Mouse (Mus musculus): Measurements from ENCODE around the gene Gm10985. TPM values are rescaled to one million over a fixed set of nuclear protein-coding genes. Genes with fewer than 3 reads are reported as not detected.
A peak's percentile ranks its signal among the peaks of the same experiment; 100 is the strongest.

Gm10985 gene
- total RNA-seq (2021), result not detected
- long read RNA-seq, experiment 1, result 0 reads
- long read RNA-seq, experiment 2, result 0 reads

- DNase-seq (ENCODE audit: low spot score in 2 of 2), result no peak
Observed at GRCm38 (mm10) chr3:53844786-53845185, at the start of gene Gm10985. TSS of gene Gm10985 (plus strand) at chr3:53845086.

GRCm38 (mm10) chr3:53796933-53797332 lies 48.0 kb upstream of the Gm10985 start:
- DNase-seq (ENCODE audit: low spot score in 2 of 2), result no peak

- DNase-seq (ENCODE audit: low spot score in 2 of 2), result no peak
Observed at GRCm38 (mm10) chr3:53799671-53800070, 45.2 kb upstream of the Gm10985 start.

- no peak for DNase-seq (ENCODE audit: low spot score in 2 of 2)
Observed at GRCm38 (mm10) chr3:53813421-53813977, 31.4 kb upstream of the Gm10985 start.

GRCm38 (mm10) chr3:53834238-53834637 lies 10.6 kb upstream of the Gm10985 start:
- no peak for DNase-seq (ENCODE audit: low spot score in 2 of 2)

- DNase-seq (ENCODE audit: low spot score in 2 of 2), result no peak
Observed at GRCm38 (mm10) chr3:53846206-53846928, 1.5 kb downstream of the Gm10985 start.

GRCm38 (mm10) chr3:53847726-53848125 lies 2.8 kb downstream of the Gm10985 start:
- no peak for DNase-seq (ENCODE audit: low spot score in 2 of 2)

GRCm38 (mm10) chr3:53848262-53848661 lies 3.4 kb downstream of the Gm10985 start:
- DNase-seq (ENCODE audit: low spot score in 2 of 2), result no peak

GRCm38 (mm10) chr3:53854261-53854660 lies 9.4 kb downstream of the Gm10985 start:
- DNase-seq (ENCODE audit: low spot score in 2 of 2), result no peak

GRCm38 (mm10) chr3:53854831-53855230 lies 9.9 kb downstream of the Gm10985 start:
- DNase-seq (ENCODE audit: low spot score in 2 of 2), result no peak

- peak; percentile 55 to 84 for DNase-seq (ENCODE audit: low spot score in 2 of 2)
Observed at GRCm38 (mm10) chr3:53863383-53864220, 18.7 kb downstream of the Gm10985 start, which contains the start of gene Ufm1. TSS of gene Ufm1 (minus strand) at chr3:53863830.

GRCm38 (mm10) chr3:53868212-53868611 lies 23.3 kb downstream of the Gm10985 start:
- no peak for DNase-seq (ENCODE audit: low spot score in 2 of 2)

- DNase-seq (ENCODE audit: low spot score in 2 of 2), result no peak
Observed at GRCm38 (mm10) chr3:53869263-53869662, 24.4 kb downstream of the Gm10985 start.

- DNase-seq (ENCODE audit: low spot score in 2 of 2), result no peak
Observed at GRCm38 (mm10) chr3:53870482-53870881, 25.6 kb downstream of the Gm10985 start.

- DNase-seq (ENCODE audit: low spot score in 2 of 2), result no peak
Observed at GRCm38 (mm10) chr3:53871596-53871995, 26.7 kb downstream of the Gm10985 start.

GRCm38 (mm10) chr3:53890619-53891540 lies 46.0 kb downstream of the Gm10985 start:
- no peak for DNase-seq (ENCODE audit: low spot score in 2 of 2)

Other genes with a start within 250 kb of the Gm10985 start
- gene Frem2, start 187.7 kb upstream of the Gm10985 start, total RNA-seq (2021), result 1 to 10 TPM; 3.8 to 9.6 TPM
- gene Ufm1, start 18.7 kb downstream of the Gm10985 start, total RNA-seq (2021), result 10 to 100 TPM; 68.4 to 78.6 TPM

Measured in adrenal gland, postnatal 4 days (tissue).